Mouse (Mus musculus) lung, postnatal 0 days (tissue): ENCODE results near the gene Map2k5.

Experiments
- CTCF ChIP-seq: IDR thresholded peaks from 2 replicates; pipeline ENCODE4 v1.5.1; 2016; ENCODE audit warnings: antibody characterized with exemption, mild to moderate bottlenecking
- EP300 ChIP-seq: IDR thresholded peaks from 2 replicates; pipeline ENCODE4 v1.6.1; 2016; ENCODE audit warnings: antibody characterized with exemption, mild to moderate bottlenecking, control low read depth

DNA sequence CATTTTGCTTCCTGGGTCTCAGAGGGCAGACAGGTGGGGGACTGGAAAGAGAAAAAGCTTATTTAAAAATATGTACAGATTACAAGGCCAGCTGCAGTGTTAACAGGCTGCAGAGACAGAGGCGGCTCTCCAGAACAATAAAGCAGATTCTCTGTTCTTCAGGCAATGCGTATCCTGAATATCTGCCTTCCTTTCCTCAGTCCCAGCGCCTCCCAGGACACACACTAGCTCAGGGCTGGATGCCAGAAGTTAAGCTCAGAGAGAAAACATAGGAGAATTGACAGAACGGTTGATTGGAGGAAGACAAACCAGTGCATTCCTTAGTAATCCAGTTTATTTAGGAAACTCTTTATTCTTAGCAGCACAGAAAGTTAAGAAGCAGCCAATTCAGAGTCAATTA lies 69.3 kb downstream of the Map2k5 start:
- TF ChIP-seq CTCF = no peak
- no peak for TF ChIP-seq EP300
